Mouse (Mus musculus): ENCODE measurements around the gene Slc25a21. TPM values are rescaled to one million over a fixed set of nuclear protein-coding genes. Genes with fewer than 3 reads are reported as not detected.

Slc25a21 gene
- polyA plus RNA-seq, 1 experiment from 2014 or later: 5.3 TPM

- peaks cover 51% of the 10 kb centered on the region for H3K27me3 ChIP-seq (ENCODE audit: insufficient read depth, poor library complexity, severe bottlenecking)
- 59% methylated on average over 7 of the region's 7 CpGs for WGBS
- DNase-seq (ENCODE audit: low spot score): no peak
Measured at GRCm38 (mm10) chr12:56677620-56678019, 519.7 kb downstream of the Slc25a21 start.

GRCm38 (mm10) chr12:56674726-56675125 is 522.5 kb downstream of the Slc25a21 start:
- no peaks in the 10 kb centered on the region for H3K36me3 ChIP-seq
- no peaks in the 10 kb centered on the region for H3K9me3 ChIP-seq
- H3K4me1 ChIP-seq: no peaks in the 10 kb centered on the region
- WGBS: 25% methylated on average over 3 of the region's 3 CpGs
- DNase-seq (ENCODE audit: low spot score): no peak
- H3K4me3 ChIP-seq: no peak overlapping the region
- H3K27ac ChIP-seq: no peak overlapping the region
- peaks cover 22% of the 10 kb centered on the region for H3K27me3 ChIP-seq (ENCODE audit: insufficient read depth, poor library complexity, severe bottlenecking)

More at GRCm38 (mm10) chr12:56677620-56678019, 519.7 kb downstream of the Slc25a21 start:
- H3K4me1 ChIP-seq: peaks cover 6% of the 10 kb centered on the region
- H3K4me3 ChIP-seq: no peak overlapping the region
- H3K36me3 ChIP-seq: no peaks in the 10 kb centered on the region
- no peaks in the 10 kb centered on the region for H3K9me3 ChIP-seq
- no peak overlapping the region for H3K27ac ChIP-seq

GRCm38 (mm10) chr12:56670795-56671194 is 526.5 kb downstream of the Slc25a21 start:
- Histone ChIP-seq H3K4me1 (no peaks in the 10 kb centered on the region), H3K27ac (no peak overlapping the region), H3K4me3 (no peak overlapping the region), H3K9me3 (no peaks in the 10 kb centered on the region), H3K27me3 (ENCODE audit: insufficient read depth, poor library complexity, severe bottlenecking) (no peaks in the 10 kb centered on the region), H3K36me3 (no peaks in the 10 kb centered on the region)
- no peak for DNase-seq (ENCODE audit: low spot score)
- WGBS: 88% methylated on average over 9 of the region's 9 CpGs

GRCm38 (mm10) chr12:56669451-56670122 is 527.7 kb downstream of the Slc25a21 start:
- Histone ChIP-seq H3K27ac (no peak overlapping the region), H3K4me3 (no peak overlapping the region), H3K4me1 (no peaks in the 10 kb centered on the region), H3K36me3 (no peaks in the 10 kb centered on the region), H3K27me3 (ENCODE audit: insufficient read depth, poor library complexity, severe bottlenecking) (no peaks in the 10 kb centered on the region), H3K9me3 (no peaks in the 10 kb centered on the region)
- no peak for DNase-seq (ENCODE audit: low spot score)
- WGBS: 77% methylated on average over 9 of the region's 9 CpGs

Other genes starting within 250 kb of the Slc25a21 start
- 59.3 and 64.2 TPM in 2 replicates for gene Prps1l3, start 32.9 kb upstream of the Slc25a21 start, polyA plus RNA-seq (2016; fragmentation: Nextera tagmentation; extraction: Ambion mirVana)
- 8.7 and 10.2 TPM in 2 replicates for gene Mipol1, start 33.0 kb upstream of the Slc25a21 start, polyA plus RNA-seq (2016; fragmentation: Nextera tagmentation; extraction: Ambion mirVana)